Mouse (Mus musculus) testis, adult 2 months (tissue): ENCODE measurements around the gene Prrt2.

ENCODE experiments used
- CTCF ChIP-seq: fragments of 200-500 bp; IDR thresholded peaks from 2 replicates; pipeline ENCODE4 v1.5.1; 2012; ENCODE audit warnings: low read depth, mild to moderate bottlenecking, inconsistent platforms, low read length, moderate library complexity; ENCODE audit not compliant: control insufficient read depth, insufficient read depth, insufficient replicate concordance
- POLR2A ChIP-seq: fragments of 200-500 bp; IDR thresholded peaks from 2 replicates; pipeline ENCODE4 v1.6.1; 2012; ENCODE audit warnings: low read depth, mild to moderate bottlenecking, inconsistent platforms, low read length, moderate library complexity; ENCODE audit not compliant: control insufficient read depth

DNA sequence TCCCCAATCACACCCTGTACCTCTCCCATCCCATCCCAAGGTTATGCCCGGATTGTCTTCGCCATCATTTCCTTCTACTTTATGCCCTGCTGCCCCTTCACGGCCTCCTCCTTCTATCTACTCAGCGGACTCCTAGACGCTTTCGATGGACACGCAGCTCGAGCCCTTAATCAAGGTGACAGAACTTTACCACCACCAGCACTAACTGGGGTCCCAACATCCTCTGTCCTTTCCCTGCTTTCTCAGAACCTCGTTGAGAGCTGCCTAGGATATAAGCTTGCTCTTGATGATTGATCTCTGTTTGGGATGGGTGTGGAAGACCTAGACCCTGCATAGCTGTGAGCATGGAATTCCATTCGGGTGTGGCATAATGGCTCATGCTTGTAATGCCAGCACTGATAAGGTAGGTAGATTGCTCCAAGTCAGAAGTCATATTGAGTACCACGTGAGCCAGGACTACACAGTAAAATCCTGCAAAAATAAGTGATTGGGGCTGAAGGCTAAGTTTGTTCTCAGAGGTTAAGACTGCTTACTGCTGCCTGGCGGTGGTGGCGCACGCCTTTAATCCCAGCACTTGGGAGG, 44.0 kb downstream of the Prrt2 start:
- no peak for TF ChIP-seq CTCF
- no peak for TF ChIP-seq POLR2A
